Mouse (Mus musculus) small intestine, adult 2 months (tissue): ENCODE results near the gene Tmod2.

ENCODE experiments used
- CTCF ChIP-seq: fragments of 200-500 bp; IDR thresholded peaks from 2 replicates; pipeline ENCODE4 v1.5.1; 2012; ENCODE audit warnings: low read depth, mild to moderate bottlenecking, control low read depth, inconsistent platforms, low read length, moderate library complexity, mixed read lengths; ENCODE audit not compliant: insufficient replicate concordance, insufficient read length; ENCODE audit errors: extremely low read depth
- POLR2A ChIP-seq: fragments of 200-500 bp; IDR thresholded peaks from 2 replicates; pipeline ENCODE4 v1.6.1; 2012; ENCODE audit warnings: low read depth, mild to moderate bottlenecking, control low read depth, inconsistent platforms, low read length, moderate library complexity

DNA sequence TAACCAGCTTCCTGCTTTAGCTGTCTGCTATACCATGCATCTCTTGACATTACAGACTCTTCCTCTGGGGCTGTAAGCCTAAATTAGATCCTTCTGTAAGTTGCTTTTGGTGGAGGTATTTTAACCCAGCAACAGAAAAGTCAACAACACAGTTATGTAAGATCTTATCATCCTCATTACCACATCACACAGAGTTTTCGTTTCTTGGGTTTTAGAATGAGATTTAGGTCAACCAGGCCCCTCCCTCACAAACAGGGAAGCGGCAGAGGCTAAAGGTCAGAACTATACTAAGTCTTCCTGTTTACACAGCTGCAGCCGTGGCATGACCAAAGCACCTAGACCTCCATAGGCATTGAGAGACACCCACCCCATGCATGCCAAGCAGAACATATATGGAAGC lies 34.3 kb upstream of the Tmod2 start:
- TF ChIP-seq CTCF (no peak), POLR2A (no peak)
